Mouse (Mus musculus): ENCODE data around the gene C77080. TPM values are rescaled to one million over a fixed set of nuclear protein-coding genes. Genes with fewer than 3 reads are reported as not detected.

The C77080 gene
- polyA plus RNA-seq, 1 experiment = 39.3 TPM

GRCm38 (mm10) chr4:129241898-129242297, 19.3 kb downstream of the C77080 start:
- 48% methylated on average over 7 of the region's 7 CpGs for WGBS
- H3K27ac ChIP-seq (ENCODE audit: insufficient read depth, low read depth, low read length) = no peak overlapping the region
- H3K4me3 ChIP-seq (ENCODE audit: insufficient read depth, low read depth, low read length) = no peak overlapping the region
- peaks cover 24% of the 10 kb centered on the region for H3K4me1 ChIP-seq (ENCODE audit: control insufficient read depth, insufficient read depth, low read length)
- no peaks in the 10 kb centered on the region for H3K36me3 ChIP-seq (ENCODE audit: control insufficient read depth, insufficient read depth, low read length)
- H3K27me3 ChIP-seq (replicated peaks; ENCODE audit: control insufficient read depth, insufficient read depth, low read length) = no peaks in the 10 kb centered on the region
- TF ChIP-seq POLR2A (IDR thresholded peaks at IDR 0.05; ENCODE audit: low read depth, low read length) = no peak
- TF ChIP-seq CTCF (conservative IDR thresholded peaks at IDR 0.05; ENCODE audit: insufficient read depth, insufficient read length, low read depth, low read length) = no peak
- no peak for DNase-seq

- 1% methylated on average over 29 of the region's 29 CpGs for WGBS
- TF ChIP-seq CTCF (conservative IDR thresholded peaks at IDR 0.05; ENCODE audit: insufficient read depth, insufficient read length, low read depth, low read length) (no peak), POLR2A (IDR thresholded peaks at IDR 0.05; ENCODE audit: low read depth, low read length) (no peak)
- Histone ChIP-seq H3K27me3 (replicated peaks; ENCODE audit: control insufficient read depth, insufficient read depth, low read length) (no peaks in the 10 kb centered on the region), H3K36me3 (ENCODE audit: control insufficient read depth, insufficient read depth, low read length) (no peaks in the 10 kb centered on the region), H3K4me3 (ENCODE audit: insufficient read depth, low read depth, low read length) (peak overlapping the region; percentile 40), H3K27ac (ENCODE audit: insufficient read depth, low read depth, low read length) (no peak overlapping the region), H3K4me1 (ENCODE audit: control insufficient read depth, insufficient read depth, low read length) (peaks cover 23% of the 10 kb centered on the region; the same call in 1 of the 2 replicates)
- DNase-seq = peak; percentile 85
Observed at GRCm38 (mm10) chr4:129239075-129239474, 22.1 kb downstream of the C77080 start.

- DNase-seq = no peak
- 10% methylated on average over 23 of the region's 23 CpGs for WGBS
- H3K4me3 ChIP-seq (ENCODE audit: insufficient read depth, low read depth, low read length) = peak overlapping the region; percentile 40
- H3K27ac ChIP-seq (ENCODE audit: insufficient read depth, low read depth, low read length) = peak overlapping the region; percentile 4; the same call in 1 of the 2 replicates
- peaks cover 23% of the 10 kb centered on the region; the same call in 1 of the 2 replicates for H3K4me1 ChIP-seq (ENCODE audit: control insufficient read depth, insufficient read depth, low read length)
- H3K36me3 ChIP-seq (ENCODE audit: control insufficient read depth, insufficient read depth, low read length) = no peaks in the 10 kb centered on the region
- TF ChIP-seq POLR2A (IDR thresholded peaks at IDR 0.05; ENCODE audit: low read depth, low read length) = no peak
- TF ChIP-seq CTCF (conservative IDR thresholded peaks at IDR 0.05; ENCODE audit: insufficient read depth, insufficient read length, low read depth, low read length) = no peak
- H3K27me3 ChIP-seq (replicated peaks; ENCODE audit: control insufficient read depth, insufficient read depth, low read length) = no peaks in the 10 kb centered on the region
Observed at GRCm38 (mm10) chr4:129238579-129239016, 22.6 kb downstream of the C77080 start.

- H3K27ac ChIP-seq (ENCODE audit: insufficient read depth, low read depth, low read length) = peak overlapping the region; percentile 66; the same call in 1 of the 2 replicates
- no peaks in the 10 kb centered on the region for H3K27me3 ChIP-seq (replicated peaks; ENCODE audit: control insufficient read depth, insufficient read depth, low read length)
- H3K4me1 ChIP-seq (ENCODE audit: control insufficient read depth, insufficient read depth, low read length) = peaks cover 27% of the 10 kb centered on the region; the same call in 1 of the 2 replicates
- H3K4me3 ChIP-seq (ENCODE audit: insufficient read depth, low read depth, low read length) = peak overlapping the region; percentile 40
- peak; percentile 49 for DNase-seq
- 31% methylated on average over 21 of the region's 21 CpGs for WGBS
- TF ChIP-seq POLR2A (IDR thresholded peaks at IDR 0.05; ENCODE audit: low read depth, low read length) (no peak), CTCF (conservative IDR thresholded peaks at IDR 0.05; ENCODE audit: insufficient read depth, insufficient read length, low read depth, low read length) (no peak)
- no peaks in the 10 kb centered on the region for H3K36me3 ChIP-seq (ENCODE audit: control insufficient read depth, insufficient read depth, low read length)
Observed at GRCm38 (mm10) chr4:129237843-129238441, 23.3 kb downstream of the C77080 start.

GRCm38 (mm10) chr4:129236236-129236813, 24.9 kb downstream of the C77080 start:
- Histone ChIP-seq H3K27ac (ENCODE audit: insufficient read depth, low read depth, low read length) (peak overlapping the region; percentile 66), H3K4me3 (ENCODE audit: insufficient read depth, low read depth, low read length) (no peak overlapping the region), H3K27me3 (replicated peaks; ENCODE audit: control insufficient read depth, insufficient read depth, low read length) (no peaks in the 10 kb centered on the region), H3K4me1 (ENCODE audit: control insufficient read depth, insufficient read depth, low read length) (peaks cover 36% of the 10 kb centered on the region; the same call in 1 of the 2 replicates), H3K36me3 (ENCODE audit: control insufficient read depth, insufficient read depth, low read length) (no peaks in the 10 kb centered on the region)
- DNase-seq = no peak
- TF ChIP-seq POLR2A (IDR thresholded peaks at IDR 0.05; ENCODE audit: low read depth, low read length) = no peak
- TF ChIP-seq CTCF (conservative IDR thresholded peaks at IDR 0.05; ENCODE audit: insufficient read depth, insufficient read length, low read depth, low read length) = no peak
- WGBS = 76% methylated on average over 8 of the region's 8 CpGs

GRCm38 (mm10) chr4:129235147-129235546, 26.1 kb downstream of the C77080 start:
- Histone ChIP-seq H3K4me1 (ENCODE audit: control insufficient read depth, insufficient read depth, low read length) (peaks cover 33% of the 10 kb centered on the region; the same call in 1 of the 2 replicates), H3K36me3 (ENCODE audit: control insufficient read depth, insufficient read depth, low read length) (no peaks in the 10 kb centered on the region), H3K27me3 (replicated peaks; ENCODE audit: control insufficient read depth, insufficient read depth, low read length) (no peaks in the 10 kb centered on the region), H3K27ac (ENCODE audit: insufficient read depth, low read depth, low read length) (peak overlapping the region; percentile 73), H3K4me3 (ENCODE audit: insufficient read depth, low read depth, low read length) (no peak overlapping the region)
- 82% methylated on average over 3 of the region's 3 CpGs for WGBS
- DNase-seq = no peak
- TF ChIP-seq POLR2A (IDR thresholded peaks at IDR 0.05; ENCODE audit: low read depth, low read length) (no peak), CTCF (conservative IDR thresholded peaks at IDR 0.05; ENCODE audit: insufficient read depth, insufficient read length, low read depth, low read length) (no peak)

- H3K27ac ChIP-seq (ENCODE audit: insufficient read depth, low read depth, low read length) = peak overlapping the region; percentile 73
- H3K4me1 ChIP-seq (ENCODE audit: control insufficient read depth, insufficient read depth, low read length) = peaks cover 30% of the 10 kb centered on the region; the same call in 1 of the 2 replicates
- no peaks in the 10 kb centered on the region for H3K36me3 ChIP-seq (ENCODE audit: control insufficient read depth, insufficient read depth, low read length)
- no peaks in the 10 kb centered on the region for H3K27me3 ChIP-seq (replicated peaks; ENCODE audit: control insufficient read depth, insufficient read depth, low read length)
- H3K4me3 ChIP-seq (ENCODE audit: insufficient read depth, low read depth, low read length) = no peak overlapping the region
- 39% methylated on average over 7 of the region's 7 CpGs for whole genome bisulfite sequencing
- no peak for TF ChIP-seq CTCF (conservative IDR thresholded peaks at IDR 0.05; ENCODE audit: insufficient read depth, insufficient read length, low read depth, low read length)
- no peak for TF ChIP-seq POLR2A (IDR thresholded peaks at IDR 0.05; ENCODE audit: low read depth, low read length)
- DNase-seq = peak; percentile 68
Observed at GRCm38 (mm10) chr4:129234488-129234887, 26.7 kb downstream of the C77080 start.
